Mouse (Mus musculus) MEL (cell line): ENCODE measurements around the gene Krt84. TPM values are rescaled to one million over a fixed set of nuclear protein-coding genes. Genes with fewer than 3 reads are reported as not detected.

Experiments
- DNase-seq: peaks from one replicate; pipeline ENCODE4 v3.0.0; 2011; ENCODE audit warnings: low read depth, low spot score
- H3K27ac ChIP-seq: 2 replicates; pipeline ENCODE4 v1.5.1; 2012; ENCODE audit warnings: low read depth, mild to moderate bottlenecking, control low read depth, low read length, moderate library complexity; ENCODE audit not compliant: control insufficient read depth
- H3K27me3 ChIP-seq, 2 experiments: fragments of 150-350 bp in 1 of 2; sonication (generic) in 1 of 2; 2 replicates each; pipeline ENCODE4 v1.6.1; 2012; ENCODE audit warnings: low read length in 2 of 2, mild to moderate bottlenecking in 2 of 2, improper control_type of control experiment in 1 of 2, moderate library complexity in 1 of 2; ENCODE audit not compliant: insufficient read depth in 2 of 2, control insufficient read depth in 1 of 2
- H3K36me3 ChIP-seq, 2 experiments: 2 replicates each; pipeline ENCODE4 v1.6.1; 2012 to 2014; ENCODE audit warnings: low read length in 2 of 2, improper control_type of control experiment in 1 of 2, inconsistent platforms in 1 of 2, mild to moderate bottlenecking in 1 of 2; ENCODE audit not compliant: insufficient read depth in 2 of 2, control insufficient read depth in 1 of 2
- H3K4me1 ChIP-seq, 2 experiments: fragments of 150-350 bp in 1 of 2; sonication (generic) in 1 of 2; 2 replicates each; pipeline ENCODE4 v1.6.1; 2012; ENCODE audit warnings: low read length in 2 of 2, improper control_type of control experiment in 1 of 2, mild to moderate bottlenecking in 1 of 2; ENCODE audit not compliant: insufficient read depth in 2 of 2, control insufficient read depth in 1 of 2
- H3K4me3 ChIP-seq, 2 experiments: fragments of 150-350 bp in 1 of 2; sonication (generic) in 1 of 2; 2 replicates each; pipeline ENCODE4 v1.5.1; 2012; ENCODE audit warnings: low read depth in 2 of 2, low read length in 2 of 2, mild to moderate bottlenecking in 2 of 2, moderate library complexity in 2 of 2, control low read depth in 1 of 2, improper control_type of control experiment in 1 of 2; ENCODE audit not compliant: control insufficient read depth in 1 of 2, insufficient read depth in 1 of 2
- H3K79me2 ChIP-seq: 2 replicates; pipeline ENCODE4 v1.6.1; 2012; ENCODE audit warnings: mild to moderate bottlenecking, low read length, moderate library complexity; ENCODE audit not compliant: control insufficient read depth, poor library complexity, insufficient read depth
- H3K9ac ChIP-seq: 2 replicates; pipeline ENCODE4 v1.6.1; 2012; ENCODE audit warnings: low read depth, mild to moderate bottlenecking, control low read depth, low read length, moderate library complexity; ENCODE audit not compliant: control insufficient read depth, poor library complexity, severe bottlenecking
- H3K9me3 ChIP-seq: fragments of 150-350 bp; sonication (generic); replicated peaks from 2 replicates; pipeline ENCODE4 v1.6.1; 2012; ENCODE audit warnings: mild to moderate bottlenecking, low read length, improper control_type of control experiment, moderate library complexity; ENCODE audit not compliant: insufficient read depth
- BHLHE40 ChIP-seq: IDR thresholded peaks from 2 replicates; pipeline ENCODE4 v1.6.1; 2012; ENCODE audit warnings: low read depth, mild to moderate bottlenecking, inconsistent platforms, low read length, improper control_type of control experiment, borderline replicate concordance
- CTCF ChIP-seq, 3 experiments: IDR thresholded peaks in 2 of 3; conservative IDR thresholded peaks in 1 of 3; 2 replicates each; pipeline ENCODE4 v1.5.1; 2011 to 2012; ENCODE audit warnings: low read length in 3 of 3, low read depth in 2 of 3, mild to moderate bottlenecking in 2 of 3, improper control_type of control experiment in 1 of 3, inconsistent platforms in 1 of 3, mixed read lengths in 1 of 3, moderate library complexity in 1 of 3; ENCODE audit not compliant: control insufficient read depth in 1 of 3, insufficient read depth in 1 of 3, poor library complexity in 1 of 3, severe bottlenecking in 1 of 3
- EP300 ChIP-seq, 2 experiments: IDR thresholded peaks; 2 replicates each; pipeline ENCODE4 v1.6.1; 2011; ENCODE audit warnings: improper control_type of control experiment in 2 of 2, low read length in 2 of 2, low read depth in 1 of 2, mild to moderate bottlenecking in 1 of 2
- ETS1 ChIP-seq: IDR thresholded peaks from 2 replicates; pipeline ENCODE4 v1.6.1; 2012; ENCODE audit warnings: low read depth, mild to moderate bottlenecking, inconsistent platforms, low read length, improper control_type of control experiment, moderate library complexity
- HCFC1 ChIP-seq: IDR thresholded peaks from 2 replicates; pipeline ENCODE4 v1.6.1; 2012; ENCODE audit warnings: low read depth, mild to moderate bottlenecking, inconsistent platforms, low read length, improper control_type of control experiment, moderate library complexity
- KAT2A ChIP-seq: conservative IDR thresholded peaks from 2 replicates; pipeline ENCODE4 v1.6.1; 2012; ENCODE audit warnings: low read depth, low read length, improper control_type of control experiment, inconsistent platforms
- MAZ ChIP-seq: IDR thresholded peaks from 2 replicates; pipeline ENCODE4 v1.6.1; 2012; ENCODE audit warnings: low read depth, mild to moderate bottlenecking, inconsistent platforms, low read length, improper control_type of control experiment
- MEF2A ChIP-seq: IDR thresholded peaks from 2 replicates; pipeline ENCODE4 v1.6.1; 2014; ENCODE audit warnings: low read depth, mild to moderate bottlenecking, inconsistent platforms, low read length, improper control_type of control experiment; ENCODE audit not compliant: poor library complexity, insufficient replicate concordance, severe bottlenecking; ENCODE audit errors: extremely low read depth
- MXI1 ChIP-seq: IDR thresholded peaks from 2 replicates; pipeline ENCODE4 v1.6.1; 2011; ENCODE audit warnings: mild to moderate bottlenecking, low read depth, low read length, improper control_type of control experiment
- MYB ChIP-seq: IDR thresholded peaks from 2 replicates; pipeline ENCODE4 v1.6.1; 2011; ENCODE audit warnings: mild to moderate bottlenecking, low read depth, low read length, improper control_type of control experiment
- POLR2A ChIP-seq, 2 experiments: IDR thresholded peaks; 2 replicates each; pipeline ENCODE4 v1.6.1; 2011 to 2012; ENCODE audit warnings: low read length in 2 of 2, mild to moderate bottlenecking in 2 of 2, control low read depth in 1 of 2, improper control_type of control experiment in 1 of 2, low read depth in 1 of 2, moderate library complexity in 1 of 2; ENCODE audit not compliant: control insufficient read depth in 1 of 2, insufficient read depth in 1 of 2, poor library complexity in 1 of 2
- RAD21 ChIP-seq: IDR thresholded peaks from 2 replicates; pipeline ENCODE4 v1.6.1; 2011; ENCODE audit warnings: mild to moderate bottlenecking, low read depth, low read length, improper control_type of control experiment
- RCOR1 ChIP-seq: IDR thresholded peaks from 2 replicates; pipeline ENCODE4 v1.6.1; 2012; ENCODE audit warnings: low read depth, mild to moderate bottlenecking, inconsistent platforms, low read length, improper control_type of control experiment
- SIN3A ChIP-seq: IDR thresholded peaks from 2 replicates; pipeline ENCODE4 v1.6.1; 2012; ENCODE audit warnings: low read length, improper control_type of control experiment, inconsistent platforms
- TBP ChIP-seq: IDR thresholded peaks from 2 replicates; pipeline ENCODE4 v1.8.0; 2011; ENCODE audit warnings: low read depth, low read length, improper control_type of control experiment
- TCF12 ChIP-seq: IDR thresholded peaks from 2 replicates; pipeline ENCODE4 v1.6.1; 2014; ENCODE audit warnings: low read depth, mild to moderate bottlenecking, inconsistent platforms, low read length, improper control_type of control experiment, moderate library complexity
- UBTF ChIP-seq: IDR thresholded peaks from 2 replicates; pipeline ENCODE4 v1.6.1; 2012; ENCODE audit warnings: low read depth, mild to moderate bottlenecking, inconsistent platforms, low read length, improper control_type of control experiment, moderate library complexity, borderline replicate concordance; ENCODE audit not compliant: insufficient read depth
- ZNF384 ChIP-seq: IDR thresholded peaks from 2 replicates; pipeline ENCODE4 v1.6.1; 2012; ENCODE audit warnings: low read depth, mild to moderate bottlenecking, inconsistent platforms, low read length, improper control_type of control experiment
- polyA plus RNA-seq, 2 experiments: library from polyadenylated mRNA; stranded (reverse) in 1 of 2; unstranded in 1 of 2; fragments of >175 nt in 1 of 2; fragments of >200 nt in 1 of 2; gene quantifications; 2 replicates each; pipeline versions ENCODE4 v1.2.1 to v1.2.4; 2012; ENCODE audit warnings: low replicate concordance in 2 of 2, low read depth in 1 of 2; ENCODE audit not compliant: insufficient read length in 2 of 2, insufficient read depth in 1 of 2, missing spikeins in 1 of 2
- total RNA-seq: library from RNA; depleted of rRNA; stranded (reverse); fragments of 300-350 nt; gene quantifications from 2 replicates; pipeline ENCODE4 v1.2.3, GENCODE M21; 2012

The Krt84 gene
- total and polyA plus RNA-seq, 3 experiments, result not detected

- no peaks in the 10 kb centered on the region for H3K4me1 ChIP-seq
- no peaks in the 10 kb centered on the region for H3K36me3 ChIP-seq
- H3K4me3 ChIP-seq, result no peak overlapping the region
- H3K27me3 ChIP-seq, result no peaks in the 10 kb centered on the region
- H3K27ac ChIP-seq, result no peak overlapping the region
- no peaks in the 10 kb centered on the region for H3K9me3 ChIP-seq
- no peak for DNase-seq
- no peaks in the 10 kb centered on the region for H3K79me2 ChIP-seq
- TF ChIP-seq UBTF (no peak), POLR2A (IDR thresholded peaks at IDR 0.05; ENCODE audit: control insufficient read depth in 1 of 2, insufficient read depth in 1 of 2, low read depth in 1 of 2, low read length in 2 of 2, poor library complexity in 1 of 2) (no peak), RAD21 (no peak), KAT2A (no peak), TBP (no peak), MEF2A (no peak), SIN3A (no peak), ZNF384 (no peak), CTCF (IDR thresholded peaks at IDR 0.05 in 2 of 3, conservative IDR thresholded peaks at IDR 0.05 in 1 of 3; ENCODE audit: control insufficient read depth in 1 of 3, insufficient read depth in 1 of 3, low read depth in 2 of 3, low read length in 3 of 3, poor library complexity in 1 of 3, severe bottlenecking in 1 of 3) (no peak), TCF12 (no peak), MAZ (no peak), BHLHE40 (no peak), MXI1 (no peak), MYB (no peak), HCFC1 (no peak), RCOR1 (no peak), EP300 (IDR thresholded peaks at IDR 0.05; ENCODE audit: low read depth in 1 of 2, low read length in 2 of 2) (no peak)
- no peak overlapping the region for H3K9ac ChIP-seq
Measured at GRCm38 (mm10) chr15:101537864-101538579, 5.4 kb upstream of the Krt84 start.

- DNase-seq, result no peak
Measured at GRCm38 (mm10) chr15:101536054-101536850, 3.6 kb upstream of the Krt84 start.

More at GRCm38 (mm10) chr15:101536054-101536850, 3.6 kb upstream of the Krt84 start:
- H3K27ac ChIP-seq, result no peak overlapping the region
- H3K36me3 ChIP-seq, result no peaks in the 10 kb centered on the region
- H3K27me3 ChIP-seq, result no peaks in the 10 kb centered on the region
- no peak overlapping the region for H3K4me3 ChIP-seq
- H3K9me3 ChIP-seq, result no peaks in the 10 kb centered on the region
- no peaks in the 10 kb centered on the region for H3K4me1 ChIP-seq
- no peaks in the 10 kb centered on the region for H3K79me2 ChIP-seq
- H3K9ac ChIP-seq, result no peak overlapping the region
- TF ChIP-seq TBP (no peak), TCF12 (no peak), ETS1 (no peak)
